Mouse (Mus musculus) adrenal gland, postnatal 10 days (tissue): ENCODE results near the gene Hdac4. TPM values are rescaled to one million over a fixed set of nuclear protein-coding genes. Genes with fewer than 3 reads are reported as not detected.

Experiments
- DNase-seq: peaks from one replicate; pipeline ENCODE4 v3.0.0; 2021; ENCODE audit warnings: mixed read lengths
- total RNA-seq, 2 experiments: library from RNA; stranded (reverse); gene quantifications; 2 replicates each; pipeline ENCODE4 v1.2.3; 2021

The Hdac4 gene
- total RNA-seq, 2 experiments from 2014 or later = 55.3 to 74.5 TPM

DNA sequence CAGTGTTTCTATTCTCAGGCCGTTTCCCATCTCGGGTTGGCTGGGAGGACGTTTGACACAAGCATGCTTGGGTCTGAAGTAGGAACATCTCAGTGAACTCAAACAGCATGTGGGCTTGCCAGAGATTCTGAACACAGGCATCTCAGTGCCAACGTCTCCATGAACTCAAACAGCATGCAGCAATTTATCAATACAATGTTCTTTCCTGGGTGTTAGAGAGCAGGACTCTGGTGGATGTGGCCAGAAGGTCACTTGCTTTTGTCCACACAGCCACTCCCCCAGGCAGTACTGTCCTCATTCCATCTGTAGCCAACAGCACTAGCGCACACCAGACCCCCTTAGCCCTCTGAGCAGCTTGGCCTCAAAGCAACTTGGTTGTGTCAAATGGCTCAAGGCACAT lies 274.2 kb downstream of the Hdac4 start:
- DNase-seq = no peak

DNA sequence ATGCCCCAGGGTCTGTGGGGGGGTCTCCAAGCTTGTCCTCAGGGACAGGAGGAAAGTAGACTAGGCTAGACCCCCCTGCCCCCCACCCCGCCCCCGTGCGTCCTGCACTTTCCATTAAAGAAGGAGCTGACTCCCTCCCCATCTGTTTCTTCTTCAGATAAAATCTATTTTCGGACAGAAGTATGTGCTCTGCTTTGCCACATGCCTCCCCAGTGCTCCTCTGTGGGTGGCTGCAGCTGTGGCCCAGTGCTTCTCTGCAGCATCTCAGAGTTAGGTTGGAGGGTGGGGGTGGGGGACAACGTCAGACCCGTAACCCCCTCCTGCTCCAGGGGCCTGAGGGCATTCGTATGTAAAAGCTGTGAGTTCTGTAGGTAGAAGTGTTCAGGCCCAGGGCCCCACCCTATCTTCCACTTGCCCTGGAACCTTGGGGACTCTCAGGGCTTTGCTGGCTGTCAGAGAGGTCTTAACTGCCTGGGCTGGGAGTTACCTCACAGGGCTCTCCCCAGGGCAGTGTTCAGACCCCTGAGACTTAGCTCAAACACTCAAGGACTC lies 275.4 kb downstream of the Hdac4 start:
- DNase-seq = no peak

GRCm38 (mm10) chr1:91918257-91918800 lies 277.2 kb downstream of the Hdac4 start:
- DNase-seq = no peak

GRCm38 (mm10) chr1:91917596-91917995 lies 277.9 kb downstream of the Hdac4 start:
- peak; percentile 89 for DNase-seq

GRCm38 (mm10) chr1:91915961-91916360 lies 279.5 kb downstream of the Hdac4 start:
- no peak for DNase-seq

DNA sequence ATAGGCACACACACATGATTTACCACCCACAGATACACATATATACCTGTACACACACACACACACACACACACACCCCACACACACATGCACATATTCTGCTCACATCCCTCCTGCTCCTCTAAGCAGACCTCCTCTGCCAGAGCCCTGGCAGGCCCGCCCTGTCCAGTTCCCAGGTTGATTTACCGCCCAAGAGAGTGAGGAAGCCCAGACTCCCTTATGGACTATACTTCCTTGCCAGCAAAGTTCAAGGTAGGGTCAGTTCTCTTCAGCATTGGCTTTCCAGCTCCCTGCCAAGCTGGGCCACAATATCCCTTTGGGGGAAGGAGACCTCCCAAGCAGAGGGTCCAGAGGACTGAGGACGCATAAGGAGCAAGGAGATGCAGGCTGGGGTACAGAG lies 280.9 kb downstream of the Hdac4 start:
- DNase-seq = peak; percentile 38

- peak; percentile 84 for DNase-seq
Observed at GRCm38 (mm10) chr1:91913850-91914249, 281.6 kb downstream of the Hdac4 start.

DNA sequence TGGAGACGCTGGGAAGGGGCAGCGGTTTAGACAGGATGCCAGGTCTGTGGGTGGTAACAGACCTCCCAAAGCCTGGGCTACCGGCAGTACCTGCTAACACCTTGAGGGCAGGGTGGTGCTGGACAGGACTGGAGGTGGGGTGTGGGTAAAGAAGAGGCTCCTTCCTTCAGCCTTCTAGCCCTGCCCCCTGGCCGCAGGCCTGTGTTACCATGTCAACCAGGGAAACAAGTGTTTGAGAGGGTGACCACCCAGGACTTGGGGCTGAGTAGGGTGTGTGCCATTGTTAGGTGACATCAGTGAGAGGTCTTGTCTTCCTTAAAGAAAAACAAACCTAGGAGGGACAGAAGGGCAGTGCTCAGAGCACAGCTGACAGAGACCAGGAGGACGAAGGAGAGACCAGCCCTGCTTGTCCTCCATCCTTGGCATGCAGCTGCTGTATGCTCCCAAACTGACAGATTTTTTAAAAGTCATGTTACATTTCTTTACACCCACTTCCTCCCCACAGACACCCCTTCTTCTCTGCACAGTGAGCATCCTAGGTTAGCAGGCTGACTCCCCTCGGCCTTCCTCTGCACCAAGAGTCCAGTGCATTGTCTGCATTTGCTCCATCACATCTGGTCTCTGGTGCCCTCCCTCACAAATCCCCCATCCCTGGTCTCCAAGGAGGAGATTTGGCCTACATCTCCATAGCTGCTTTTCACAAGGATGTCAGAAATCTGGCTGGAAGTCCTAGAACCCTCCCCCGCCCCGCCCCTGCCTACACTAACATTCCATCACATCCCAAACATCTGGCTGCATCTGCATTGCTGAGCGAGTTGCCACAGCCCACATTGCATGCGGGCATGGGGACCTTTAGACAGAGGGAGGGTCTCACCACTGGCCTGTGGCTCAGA lies 283.0 kb downstream of the Hdac4 start:
- no peak for DNase-seq

DNA sequence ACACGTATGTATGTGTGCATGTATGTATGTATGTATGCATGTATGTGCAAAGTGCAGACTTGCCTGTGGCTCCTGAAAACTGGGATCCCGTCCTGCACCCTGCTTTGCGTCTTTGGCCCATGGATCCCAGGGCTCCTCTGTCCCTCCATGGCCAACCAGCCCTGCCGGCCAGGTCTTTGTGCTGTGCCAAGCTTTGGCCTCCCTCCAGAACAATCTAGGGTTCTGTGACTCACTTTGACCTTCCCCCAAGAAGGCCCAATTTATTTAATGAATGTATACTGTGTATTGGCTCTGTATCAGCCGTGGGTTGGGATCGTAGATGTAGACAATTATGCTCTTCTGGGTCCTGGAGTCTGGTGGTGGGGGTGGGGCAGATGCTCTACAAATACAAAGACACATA lies 290.2 kb downstream of the Hdac4 start:
- DNase-seq = peak; percentile 78

DNA sequence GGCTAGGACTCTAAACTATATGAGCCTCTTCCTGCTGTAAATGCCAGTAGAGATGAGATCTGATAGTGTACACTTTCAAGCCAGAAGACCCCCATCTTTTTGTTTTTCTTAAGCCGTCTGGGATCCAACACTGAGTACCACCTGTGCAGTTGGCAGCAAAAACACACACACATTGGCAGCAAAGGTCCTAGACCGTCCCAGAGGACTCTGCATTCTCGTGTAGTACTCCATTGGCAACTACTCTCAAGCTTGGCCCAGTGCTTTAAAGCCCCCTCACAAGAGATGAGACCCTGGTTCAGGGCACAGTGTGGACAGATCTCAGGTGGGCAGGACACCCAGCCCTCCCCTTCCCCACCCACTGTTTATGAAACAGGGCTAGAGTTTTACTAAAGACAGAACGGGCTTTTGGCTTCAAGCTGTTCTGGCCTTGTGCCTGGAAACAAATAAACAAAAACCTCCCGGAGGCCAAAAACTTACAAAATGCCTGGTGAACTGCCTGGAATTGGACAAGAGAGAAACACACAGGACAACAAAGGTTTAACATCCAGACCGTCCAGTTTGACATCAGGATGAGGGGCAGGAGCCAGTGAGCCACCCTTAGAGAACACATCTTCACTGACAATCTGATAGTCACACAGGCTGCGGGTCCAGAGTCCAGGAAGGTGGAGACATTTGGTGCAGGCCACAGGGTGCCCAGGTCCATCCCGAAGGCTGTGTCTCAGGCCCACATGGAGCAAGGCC lies 292.1 kb downstream of the Hdac4 start:
- DNase-seq = peak; percentile 63

- no peak for DNase-seq
Observed at GRCm38 (mm10) chr1:91897078-91897477, 298.4 kb downstream of the Hdac4 start.

GRCm38 (mm10) chr1:91894286-91894685 lies 301.2 kb downstream of the Hdac4 start:
- no peak for DNase-seq

DNA sequence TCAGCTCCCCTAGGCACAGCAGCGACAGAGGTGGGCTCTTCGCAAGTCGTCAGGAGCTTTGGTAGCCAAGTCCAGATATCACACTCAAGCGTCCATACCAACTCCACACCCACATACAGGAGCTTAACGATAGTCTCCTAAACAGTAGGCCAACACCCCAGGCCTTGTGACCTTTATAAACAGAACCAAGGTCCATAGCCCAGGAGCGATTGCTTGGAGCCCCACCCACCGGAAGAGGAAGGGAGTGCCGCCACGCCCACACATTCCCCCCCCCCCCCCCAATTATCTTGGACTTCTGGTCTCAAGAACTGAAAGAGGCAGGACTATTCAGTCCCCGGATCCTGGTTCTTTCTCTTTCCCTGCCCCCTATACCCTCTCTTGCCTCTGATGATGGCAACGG lies 301.9 kb downstream of the Hdac4 start:
- no peak for DNase-seq

DNA sequence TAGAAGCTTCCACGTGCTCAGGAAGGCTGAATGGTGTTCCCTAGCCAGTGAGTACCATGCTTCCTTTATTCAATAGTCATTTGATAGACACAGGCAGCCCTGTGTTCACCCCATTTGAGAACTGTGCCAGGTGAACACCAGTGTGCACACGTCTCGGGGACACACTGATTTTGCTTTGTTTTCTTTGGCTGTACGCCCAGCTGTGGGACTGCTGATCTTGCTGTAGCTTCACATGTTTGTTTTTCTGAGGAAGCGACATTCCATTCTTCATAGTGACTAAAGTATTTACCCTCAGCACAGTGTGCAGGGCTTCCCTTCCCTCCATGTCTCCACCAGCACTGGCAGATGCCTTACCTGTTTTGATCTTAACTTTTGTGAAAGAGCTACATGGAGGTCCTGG lies 312.4 kb downstream of the Hdac4 start:
- DNase-seq = no peak

DNA sequence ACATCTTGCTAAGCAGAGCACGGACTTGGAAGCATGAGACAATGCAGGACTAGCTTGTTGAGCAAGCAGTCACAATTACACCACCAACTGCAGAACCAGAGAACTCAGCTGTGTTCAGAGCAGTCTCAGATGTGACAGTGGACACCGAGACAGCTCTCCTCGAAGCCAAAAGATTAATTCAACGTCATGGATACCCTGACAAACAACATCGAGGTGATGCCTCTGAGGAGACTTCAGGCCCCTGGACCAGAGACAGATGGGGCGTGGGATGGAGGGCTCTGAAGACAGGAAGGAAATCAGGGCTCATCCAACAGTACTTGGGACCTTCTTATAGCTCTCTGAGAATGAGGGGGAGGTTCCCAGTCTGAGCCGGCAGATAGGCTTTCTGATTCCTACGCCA lies 314.6 kb downstream of the Hdac4 start:
- no peak for DNase-seq

DNA sequence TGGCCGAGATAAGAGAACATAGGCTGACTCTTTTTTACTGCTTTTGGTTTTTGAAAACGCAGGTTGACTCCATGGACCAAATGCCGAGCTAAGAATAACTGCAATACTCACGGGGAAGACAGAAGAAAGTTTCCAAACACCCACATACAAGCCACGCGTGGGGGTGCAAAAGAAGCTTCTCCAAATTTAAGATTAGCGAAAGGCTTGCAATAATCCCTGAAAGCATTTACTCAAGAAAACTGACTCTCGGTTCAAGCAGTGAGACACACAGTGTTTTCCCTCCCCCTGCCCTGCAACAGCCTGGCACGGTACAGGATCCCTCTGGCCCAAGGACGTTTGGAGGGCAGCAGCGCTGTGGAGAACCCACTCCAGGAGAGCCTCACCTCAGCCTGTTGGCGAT lies 315.3 kb downstream of the Hdac4 start:
- DNase-seq = peak; percentile 30
